Mouse (Mus musculus) c-Kit-positive CD71-positive TER-119-negative erythroid progenitor cells, embryonic 14.5 days (primary cell): ENCODE results near the gene Hist2h4.
"Not testable (repeated sequence)": the region's sequence is repeated elsewhere in the genome, so short reads cannot be mapped to it uniquely, and the experiment has no call there.

ENCODE experiments used
- DNase-seq: peaks from one replicate; pipeline ENCODE4 v3.0.0-alpha.2; 2013; ENCODE audit warnings: low read depth

Hist2h4 gene

DNA sequence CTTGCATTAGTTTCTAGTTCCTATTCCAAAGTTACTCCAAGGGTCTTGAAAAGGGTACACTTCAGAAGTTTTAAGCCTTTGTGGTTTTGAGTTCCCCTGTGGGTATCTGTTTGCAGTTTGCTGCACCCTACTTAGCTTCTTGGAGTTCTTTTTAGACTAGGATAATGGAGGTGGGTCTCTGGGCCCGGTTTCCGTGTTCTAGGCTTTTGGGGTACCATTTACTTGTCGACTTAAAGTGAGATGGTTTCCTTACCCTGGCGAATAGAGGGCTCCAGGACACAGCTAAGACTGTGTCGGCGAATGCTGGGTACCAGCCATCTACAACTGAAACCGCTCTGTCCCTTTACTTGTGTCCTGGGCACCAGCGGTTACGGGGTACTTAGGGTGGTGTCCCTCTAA lies 41.5 kb downstream of the Hist2h4 start:
- no peak for DNase-seq

DNA sequence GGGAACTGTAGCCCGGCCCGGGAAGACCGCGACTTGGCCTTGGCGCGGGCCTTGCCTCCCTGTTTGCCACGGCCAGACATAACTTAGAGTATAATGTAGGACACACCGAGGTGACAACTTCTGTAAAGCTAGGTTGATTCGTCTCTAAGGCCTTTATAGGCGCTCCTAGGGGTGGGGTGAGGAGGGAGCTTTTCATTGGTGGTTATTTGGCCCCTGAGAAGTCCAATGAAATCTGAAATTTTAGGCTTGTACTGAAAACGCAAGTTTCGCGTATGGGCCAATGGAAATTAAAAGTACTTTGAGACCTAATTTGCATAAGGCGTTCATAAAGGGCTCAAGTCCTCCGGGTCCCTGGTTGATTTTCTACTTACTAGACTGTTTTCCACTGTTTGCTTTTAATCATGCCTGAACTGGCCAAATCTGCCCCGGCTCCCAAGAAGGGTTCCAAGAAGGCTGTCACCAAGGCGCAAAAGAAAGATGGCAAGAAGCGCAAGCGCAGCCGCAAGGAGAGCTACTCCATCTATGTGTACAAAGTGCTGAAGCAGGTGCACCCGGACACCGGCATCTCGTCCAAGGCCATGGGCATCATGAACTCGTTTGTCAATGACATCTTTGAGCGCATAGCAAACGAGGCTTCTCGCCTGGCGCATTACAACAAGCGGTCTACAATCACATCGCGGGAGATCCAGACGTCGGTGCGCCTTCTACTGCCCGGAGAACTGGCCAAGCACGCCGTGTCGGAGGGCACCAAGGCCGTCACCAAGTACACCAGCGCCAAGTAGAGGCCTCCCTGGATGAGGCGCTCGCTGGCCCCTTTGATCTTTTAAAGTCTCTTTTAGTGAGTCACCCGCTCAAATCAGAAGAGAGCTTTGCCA lies 42.1 kb downstream of the Hist2h4 start, which contains the start of the genes Hist2h2ac and Hist2h2be:
Hist2h2ac (minus strand) TSS at position 116 of the 875 bp plus-strand sequence.
Hist2h2be (plus strand) TSS at position 355 of the 875 bp plus-strand sequence.
- peak; percentile 95 for DNase-seq

DNA sequence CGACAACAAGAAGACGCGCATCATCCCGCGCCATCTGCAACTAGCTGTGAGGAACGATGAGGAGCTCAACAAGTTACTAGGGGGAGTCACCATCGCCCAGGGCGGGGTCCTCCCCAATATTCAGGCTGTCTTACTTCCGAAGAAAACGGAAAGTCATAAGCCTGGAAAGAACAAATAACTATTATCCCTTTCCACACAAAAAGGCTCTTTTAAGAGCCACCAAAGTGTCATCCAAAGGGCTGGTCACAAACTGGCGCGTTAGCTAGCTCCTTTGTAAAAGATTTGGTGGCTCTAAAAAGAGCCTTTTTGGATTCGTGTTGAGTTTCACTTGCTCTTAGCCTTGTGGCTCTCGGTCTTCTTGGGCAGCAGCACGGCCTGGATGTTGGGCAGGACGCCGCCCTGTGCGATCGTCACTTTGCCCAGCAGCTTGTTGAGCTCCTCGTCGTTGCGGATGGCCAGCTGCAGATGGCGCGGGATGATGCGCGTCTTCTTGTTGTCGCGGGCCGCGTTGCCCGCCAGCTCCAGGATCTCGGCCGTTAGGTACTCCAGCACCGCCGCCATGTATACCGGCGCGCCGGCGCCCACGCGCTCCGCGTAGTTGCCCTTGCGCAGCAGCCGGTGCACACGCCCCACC lies 42.9 kb downstream of the Hist2h4 start:
- not testable (repeated sequence) for DNase-seq

DNA sequence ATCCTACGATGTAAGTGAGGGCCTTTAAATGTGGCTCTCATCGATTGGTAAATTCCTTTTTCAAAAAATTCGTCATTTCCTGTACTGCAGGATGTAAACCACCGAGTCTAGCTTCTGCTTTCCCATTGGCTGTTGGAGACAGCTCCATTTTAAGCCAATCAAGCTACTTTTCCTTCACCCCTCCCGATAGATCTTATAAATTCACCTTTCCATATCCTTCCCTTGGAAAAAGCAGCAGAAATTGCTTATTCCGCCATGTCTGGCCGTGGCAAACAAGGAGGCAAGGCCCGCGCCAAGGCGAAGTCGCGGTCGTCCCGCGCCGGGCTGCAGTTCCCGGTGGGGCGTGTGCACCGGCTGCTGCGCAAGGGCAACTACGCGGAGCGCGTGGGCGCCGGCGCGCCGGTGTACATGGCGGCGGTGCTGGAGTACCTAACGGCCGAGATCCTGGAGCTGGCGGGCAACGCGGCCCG lies 43.4 kb downstream of the Hist2h4 start, which contains the start of the genes Bola1 and Hist2h2ab:
Bola1 (minus strand) TSS at position 49 of the 470 bp plus-strand sequence.
Hist2h2ab (plus strand) TSS at position 205 of the 470 bp plus-strand sequence.
- peak; percentile 82 for DNase-seq

DNA sequence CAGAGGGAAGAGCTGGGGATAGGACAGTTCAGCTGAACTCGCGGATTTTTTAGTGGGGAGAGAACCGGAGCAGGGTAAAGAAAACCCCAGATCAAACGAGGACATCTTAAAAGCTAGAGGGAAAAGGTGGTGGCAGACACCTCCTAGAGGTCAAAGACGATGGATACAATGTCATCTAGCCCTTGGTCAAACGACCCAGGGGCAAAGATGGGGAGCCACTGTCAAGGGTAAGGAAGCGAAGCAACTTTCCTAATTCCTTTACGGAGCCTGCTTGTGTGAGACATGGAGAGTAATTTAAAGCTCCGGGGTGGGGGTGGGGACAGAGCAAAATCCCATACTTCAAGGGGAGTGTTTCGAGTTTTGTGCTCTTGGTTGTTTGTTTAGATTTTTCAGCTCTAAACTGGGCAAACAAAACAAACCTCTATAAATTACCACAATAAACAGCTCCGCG lies 43.9 kb downstream of the Hist2h4 start:
- no peak for DNase-seq
